Mouse (Mus musculus): Measurements from ENCODE around the gene Orai2. TPM values are rescaled to one million over a fixed set of nuclear protein-coding genes. Genes with fewer than 3 reads are reported as not detected.

Gene Orai2
- total and polyA plus RNA-seq, 3 experiments: 7.3 to 8.8 (median 7.4) TPM

GRCm38 (mm10) chr5:136217004-136217665 is 46.6 kb upstream of the Orai2 start:
- Histone ChIP-seq H3K27ac (ENCODE audit: insufficient read depth, low read depth) (no peak overlapping the region), H3K9me3 (replicated peaks; ENCODE audit: low read length) (peaks cover 13% of the 10 kb centered on the region), H3K27me3 (replicated peaks) (no peaks in the 10 kb centered on the region), H3K79me2 (replicated peaks; ENCODE audit: control insufficient read depth, extremely low read depth, insufficient read depth, poor library complexity, severe bottlenecking) (no peaks in the 10 kb centered on the region), H3K4me1 (ENCODE audit: control insufficient read depth in 1 of 2, insufficient read depth in 2 of 2) (peaks cover 14 to 23% of the 10 kb centered on the region in 2 experiments), H3K36me3 (replicated peaks in 1 of 2; ENCODE audit: control insufficient read depth in 1 of 2, insufficient read depth in 1 of 2, low read length in 1 of 2) (peaks cover 11 to 42% of the 10 kb centered on the region in 2 experiments), H3K4me2 (ENCODE audit: insufficient read depth, low read depth, poor library complexity, severe bottlenecking) (no peak overlapping the region), H3K4me3 (replicated peaks in 1 of 3; ENCODE audit: low read depth in 2 of 3, low read length in 2 of 3, poor library complexity in 1 of 3) (no peak overlapping the region), H3K9ac (ENCODE audit: insufficient read depth, low read depth) (no peak overlapping the region)
- DNase-seq (ENCODE audit: extremely low read depth): no peak
- dilution Hi-C loops (cut with MboI; ENCODE audit: extremely low pct_ligation_motif_present, extremely low pct_unique_long_range_greater_than_20kb, low sequenced_read_pairs): no loop called here
- in situ Hi-C loops (cut with MboI; ENCODE audit: low pct_ligation_motif_present, low pct_unique_long_range_greater_than_20kb, low sequenced_read_pairs): no loop called here
- TF ChIP-seq MAFK (IDR thresholded peaks at IDR 0.05; ENCODE audit: insufficient replicate concordance, low read length) (0 out of 2 replicates have a peak, but pooled peaks have one; percentile 23), JUND (conservative IDR thresholded peaks at IDR 0.05; ENCODE audit: low read depth, low read length) (no peak)

DNA sequence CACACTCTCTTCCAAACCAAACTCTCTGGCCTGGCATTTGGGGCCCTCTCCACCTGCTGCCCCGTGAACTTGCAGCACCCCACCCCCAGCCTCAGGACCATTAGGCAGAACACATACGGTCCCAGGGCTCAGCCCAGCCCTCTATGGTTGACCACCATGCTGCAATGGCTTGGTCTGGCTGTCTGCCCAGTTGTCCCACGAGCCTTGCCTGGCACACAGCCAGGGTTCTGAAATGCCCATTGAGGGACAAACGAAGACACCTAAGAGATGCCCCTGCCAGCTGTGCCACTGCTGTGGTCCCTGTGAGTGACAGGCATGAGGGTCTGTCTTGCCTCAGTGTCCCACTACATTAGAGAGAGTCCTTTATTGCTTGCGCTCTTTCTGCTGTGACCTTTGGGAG is 45.4 kb upstream of the Orai2 start:
- Histone ChIP-seq H3K9me3 (replicated peaks; ENCODE audit: low read length) (peaks cover 13% of the 10 kb centered on the region), H3K4me1 (ENCODE audit: control insufficient read depth in 1 of 2, insufficient read depth in 2 of 2) (peaks cover 14 to 23% of the 10 kb centered on the region in 2 experiments), H3K9ac (ENCODE audit: insufficient read depth, low read depth) (no peak overlapping the region), H3K4me2 (ENCODE audit: insufficient read depth, low read depth, poor library complexity, severe bottlenecking) (no peak overlapping the region), H3K27ac (ENCODE audit: insufficient read depth, low read depth) (no peak overlapping the region), H3K79me2 (replicated peaks; ENCODE audit: control insufficient read depth, extremely low read depth, insufficient read depth, poor library complexity, severe bottlenecking) (no peaks in the 10 kb centered on the region), H3K36me3 (replicated peaks in 1 of 2; ENCODE audit: control insufficient read depth in 1 of 2, insufficient read depth in 1 of 2, low read length in 1 of 2) (peaks cover 8 to 30% of the 10 kb centered on the region in 2 experiments), H3K27me3 (replicated peaks) (no peaks in the 10 kb centered on the region), H3K4me3 (replicated peaks in 1 of 3; ENCODE audit: low read depth in 2 of 3, low read length in 2 of 3, poor library complexity in 1 of 3) (no peak overlapping the region)
- TF ChIP-seq BHLHE40 (IDR thresholded peaks at IDR 0.05; ENCODE audit: low read depth, low read length) (no peak), ZC3H11A (IDR thresholded peaks at IDR 0.05; ENCODE audit: low read depth, low read length) (no peak), GABPA (IDR thresholded peaks at IDR 0.05; ENCODE audit: insufficient replicate concordance, low read depth, low read length) (no peak), MAX (IDR thresholded peaks at IDR 0.05; ENCODE audit: low read length) (no peak), SMC3 (IDR thresholded peaks at IDR 0.05; ENCODE audit: low read depth, low read length) (no peak), ZMIZ1 (IDR thresholded peaks at IDR 0.05; ENCODE audit: low read depth, low read length) (no peak), USF1 (IDR thresholded peaks at IDR 0.05; ENCODE audit: low read depth, low read length) (no peak), IRF4 (IDR thresholded peaks at IDR 0.05; ENCODE audit: low read depth, low read length) (no peak), HCFC1 (IDR thresholded peaks at IDR 0.05; ENCODE audit: low read depth, low read length) (no peak)
- dilution Hi-C loops (cut with MboI; ENCODE audit: extremely low pct_ligation_motif_present, extremely low pct_unique_long_range_greater_than_20kb, low sequenced_read_pairs) (no loop called here), in situ Hi-C loops (cut with MboI; ENCODE audit: low pct_ligation_motif_present, low pct_unique_long_range_greater_than_20kb, low sequenced_read_pairs) (no loop called here)
- no peak for DNase-seq (ENCODE audit: extremely low read depth)

DNA sequence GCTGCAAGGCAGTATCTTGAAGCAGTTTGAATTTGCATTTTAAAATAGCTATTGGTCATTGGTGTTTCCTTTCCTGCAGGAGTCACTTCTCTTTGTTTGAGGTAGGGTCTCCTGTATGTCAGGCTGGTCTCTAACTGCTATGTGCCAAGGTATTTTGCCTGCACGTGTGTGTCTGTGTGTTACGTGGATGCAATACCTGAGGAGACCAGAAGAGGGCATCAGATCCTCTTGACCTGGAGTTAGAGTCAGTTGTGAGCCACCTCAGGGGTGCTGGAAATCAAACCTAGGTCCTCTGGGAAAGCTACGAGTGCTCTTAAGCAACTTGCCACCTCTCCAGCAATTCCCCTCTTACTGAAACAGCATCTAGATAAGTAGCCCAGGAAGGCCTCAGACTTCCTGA is 44.7 kb upstream of the Orai2 start:
- H3K4me2 ChIP-seq (ENCODE audit: insufficient read depth, low read depth, poor library complexity, severe bottlenecking): no peak overlapping the region
- H3K36me3 ChIP-seq (replicated peaks in 1 of 2; ENCODE audit: control insufficient read depth in 1 of 2, insufficient read depth in 1 of 2, low read length in 1 of 2): peaks cover 8 to 23% of the 10 kb centered on the region in 2 experiments
- H3K27ac ChIP-seq (ENCODE audit: insufficient read depth, low read depth): no peak overlapping the region
- in situ Hi-C loops (cut with MboI; ENCODE audit: low pct_ligation_motif_present, low pct_unique_long_range_greater_than_20kb, low sequenced_read_pairs): no loop called here
- no peak for DNase-seq (ENCODE audit: extremely low read depth)
- H3K9me3 ChIP-seq (replicated peaks; ENCODE audit: low read length): peaks cover 13% of the 10 kb centered on the region
- peaks cover 14 to 23% of the 10 kb centered on the region in 2 experiments for H3K4me1 ChIP-seq (ENCODE audit: control insufficient read depth in 1 of 2, insufficient read depth in 2 of 2)
- H3K9ac ChIP-seq (ENCODE audit: insufficient read depth, low read depth): no peak overlapping the region
- dilution Hi-C loops (cut with MboI; ENCODE audit: extremely low pct_ligation_motif_present, extremely low pct_unique_long_range_greater_than_20kb, low sequenced_read_pairs): no loop called here
- H3K4me3 ChIP-seq (replicated peaks in 1 of 3; ENCODE audit: low read depth in 2 of 3, low read length in 2 of 3, poor library complexity in 1 of 3): no peak overlapping the region
- TF ChIP-seq ZMIZ1 (IDR thresholded peaks at IDR 0.05; ENCODE audit: low read depth, low read length) (no peak), CTCF (conservative IDR thresholded peaks at IDR 0.05 in 1 of 2, IDR thresholded peaks at IDR 0.05 in 1 of 2; ENCODE audit: low read depth in 2 of 2, low read length in 2 of 2) (peak in 1 of 2 experiments; percentile 31; a peak in 2 of 4 replicates), NELFE (IDR thresholded peaks at IDR 0.05; ENCODE audit: low read depth, low read length) (no peak), E2F4 (IDR thresholded peaks at IDR 0.05; ENCODE audit: insufficient replicate concordance, low read depth, low read length) (no peak), SMC3 (IDR thresholded peaks at IDR 0.05; ENCODE audit: low read depth, low read length) (peak; percentile 21; the same call in 1 of the 2 replicates)
- no peaks in the 10 kb centered on the region for H3K27me3 ChIP-seq (replicated peaks)
- no peaks in the 10 kb centered on the region for H3K79me2 ChIP-seq (replicated peaks; ENCODE audit: control insufficient read depth, extremely low read depth, insufficient read depth, poor library complexity, severe bottlenecking)

Data from CH12.LX (cell line).